In genomic region chr2:35419243-35419642, GRCm38 (mm10) we compare ENCODE assay signal across 21 mouse cellular contexts. TPM values are rescaled to one million over a fixed set of nuclear protein-coding genes. Genes with fewer than 3 reads are reported as not detected.
"Had no signal": no experiment of that assay in that cellular context is flagged by ENCODE, and none has a peak within 500 bp of the region (broad histone marks: within the 10 kb centered on the region; RNA-seq: fewer than 3 reads in every experiment).

No protein-coding gene starts in this region.

- H3K27ac ChIP-seq: kidney, embryonic 15.5 days; left cerebral cortex, adult 2 months; limb, embryonic 10.5 days; midbrain, embryonic 13.5 days; neural tube, embryonic 15.5 days had no signal

- H3K27me3 ChIP-seq: kidney, embryonic 15.5 days; megakaryocyte, embryonic 14.5 days; midbrain, embryonic 13.5 days; neural tube, embryonic 15.5 days had no signal

- H3K4me1 ChIP-seq: midbrain, embryonic 13.5 days; neural tube, embryonic 15.5 days had no signal

- H3K9me3 ChIP-seq: limb, embryonic 10.5 days; neural tube, embryonic 15.5 days had no signal

- H3K36me3 ChIP-seq: midbrain, embryonic 13.5 days; neural tube, embryonic 15.5 days had no signal

- DNase-seq: kidney, adult 2 months; kidney, postnatal 14 days; lung, adult 2 months; lung, postnatal 4 days; right cerebral cortex, adult 18-20 months; thymus, adult 2 months; thymus, postnatal 25 days had no signal

- H3K9ac ChIP-seq: kidney, embryonic 15.5 days; midbrain, embryonic 13.5 days; neural tube, embryonic 15.5 days had no signal

- ATAC-seq: intestine, embryonic 16.5 days; lung, postnatal 0 days; midbrain, embryonic 13.5 days had no signal

- H3K4me2 ChIP-seq: kidney, embryonic 15.5 days; midbrain, embryonic 13.5 days; neural tube, embryonic 15.5 days had no signal

- H3K4me3 ChIP-seq: kidney, embryonic 15.5 days; left cerebral cortex, adult 2 months; limb, embryonic 10.5 days; megakaryocyte, embryonic 14.5 days; midbrain, embryonic 13.5 days; myocyte; neural tube, embryonic 15.5 days had no signal

RNA-seq across cellular contexts. Expression of gene 4930402F06Rik, which starts 22.3 kb away (rescaled TPM):
- total RNA-seq: layer of hippocampus, postnatal 25 days; left cerebral cortex, adult 2 months; left cerebral cortex, postnatal 14 days had no signal
- polyA plus RNA-seq: intestine, embryonic 16.5 days; kidney, adult 2 months; kidney, embryonic 15.5 days; limb, embryonic 10.5 days; limb, embryonic 14.5 days; lung, adult 2 months; lung, postnatal 0 days; midbrain, embryonic 13.5 days; myocyte; neural tube, embryonic 11.5 days; neural tube, embryonic 15.5 days; stomach, embryonic 14.5 days; thymus, adult 2 months had no signal

RNA-seq across cellular contexts. Expression of gene 4930568D16Rik, which starts 51.7 kb away (rescaled TPM):
- total RNA-seq: layer of hippocampus, postnatal 25 days; left cerebral cortex, adult 2 months; left cerebral cortex, postnatal 14 days had no signal
- polyA plus RNA-seq: intestine, embryonic 16.5 days; kidney, adult 2 months; kidney, embryonic 15.5 days; limb, embryonic 10.5 days; limb, embryonic 14.5 days; lung, adult 2 months; lung, postnatal 0 days; midbrain, embryonic 13.5 days; myocyte; neural tube, embryonic 11.5 days; neural tube, embryonic 15.5 days; stomach, embryonic 14.5 days; thymus, adult 2 months had no signal
